Mouse (Mus musculus) embryonic fibroblast, embryonic 13.5 days (primary cell): ENCODE data around the gene Katna1.

Experiments
- CTCF ChIP-seq: IDR thresholded peaks from 2 replicates; pipeline ENCODE4 v1.5.1; 2011; ENCODE audit warnings: mild to moderate bottlenecking, control low read depth, low read length, moderate library complexity, borderline replicate concordance; ENCODE audit not compliant: insufficient read depth
- POLR2A ChIP-seq: IDR thresholded peaks from 2 replicates; pipeline ENCODE4 v1.6.1; 2011; ENCODE audit warnings: low read depth, mild to moderate bottlenecking, control low read depth, low read length, moderate library complexity

GRCm38 (mm10) chr10:7680731-7681301, 45.0 kb upstream of the Katna1 start, which contains the start of the genes Pcmt1 and Lats1:
- TF ChIP-seq CTCF = no peak
- TF ChIP-seq POLR2A = peak; percentile 83
